Mouse (Mus musculus) heart, adult 18-20 months (tissue): ENCODE measurements around the gene Dlk2. TPM values are rescaled to one million over a fixed set of nuclear protein-coding genes. Genes with fewer than 3 reads are reported as not detected.

Source experiments
- DNase-seq, 2 experiments: peaks; one replicate each; pipeline ENCODE4 v3.0.0; 2021 to 2022; ENCODE audit warnings: mixed read lengths in 1 of 2
- total RNA-seq, 2 experiments: library from RNA; stranded (reverse); gene quantifications; 2 replicates each; pipeline ENCODE4 v1.2.3; 2021

Dlk2 gene
- total RNA-seq, 2 experiments from 2014 or later, result 0.20 to 0.21 TPM

DNA sequence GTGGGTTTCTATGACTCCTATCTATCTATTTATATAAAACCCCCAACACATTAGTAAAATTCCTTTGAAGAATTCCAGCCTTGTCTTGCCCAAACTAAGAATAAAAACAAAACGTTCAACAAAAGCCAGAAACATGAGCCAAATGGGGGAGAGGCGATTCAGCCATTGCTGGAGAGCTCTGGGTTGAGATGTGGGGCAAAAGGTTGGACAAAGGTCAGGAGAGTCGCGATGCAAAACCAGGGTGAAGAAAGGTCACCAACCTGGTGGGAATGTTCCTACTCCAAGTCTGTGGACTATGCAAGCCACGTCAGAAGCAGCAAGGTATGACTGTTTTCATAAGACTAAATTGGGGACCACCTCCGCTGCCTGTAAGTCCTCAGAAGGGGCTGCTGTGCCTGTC lies 23.3 kb downstream of the Dlk2 start:
- no peak for DNase-seq

DNA sequence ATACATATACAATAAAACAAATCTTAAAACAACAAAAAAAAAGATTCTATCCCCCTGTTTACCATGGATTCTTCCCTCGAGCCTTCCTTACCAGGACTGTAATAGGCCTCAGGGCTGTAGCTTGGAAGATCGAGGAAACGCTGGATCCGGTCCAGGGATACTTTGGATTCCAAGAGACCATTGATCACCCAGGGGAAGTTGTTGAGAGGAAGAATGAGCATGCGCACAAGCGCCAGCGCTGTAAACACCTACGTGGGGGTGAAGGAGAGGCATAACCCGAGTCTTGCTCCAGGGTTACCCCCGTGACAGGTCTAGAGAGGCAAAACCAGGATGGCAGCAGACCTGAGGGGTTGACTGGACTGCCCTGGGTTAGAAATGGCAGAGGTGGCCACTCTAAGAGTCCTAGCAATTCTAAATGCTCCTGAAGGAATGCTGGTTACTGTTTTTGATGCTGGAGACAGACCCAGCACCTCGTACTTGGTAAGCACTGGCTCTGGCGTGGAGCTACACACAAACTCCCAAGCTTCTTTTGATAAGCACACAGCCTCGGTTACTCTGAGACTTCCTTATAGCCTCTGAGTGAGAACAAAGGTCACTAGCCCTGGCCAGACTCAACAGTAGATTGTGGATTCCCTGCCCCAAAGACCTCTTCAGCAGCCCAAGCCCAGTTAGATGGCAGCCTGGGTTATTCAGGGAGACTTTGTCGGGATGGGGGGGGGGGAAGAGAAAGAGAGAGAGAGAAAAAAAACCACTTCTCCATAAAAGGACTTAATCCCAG lies 25.0 kb downstream of the Dlk2 start:
- DNase-seq, result no peak

DNA sequence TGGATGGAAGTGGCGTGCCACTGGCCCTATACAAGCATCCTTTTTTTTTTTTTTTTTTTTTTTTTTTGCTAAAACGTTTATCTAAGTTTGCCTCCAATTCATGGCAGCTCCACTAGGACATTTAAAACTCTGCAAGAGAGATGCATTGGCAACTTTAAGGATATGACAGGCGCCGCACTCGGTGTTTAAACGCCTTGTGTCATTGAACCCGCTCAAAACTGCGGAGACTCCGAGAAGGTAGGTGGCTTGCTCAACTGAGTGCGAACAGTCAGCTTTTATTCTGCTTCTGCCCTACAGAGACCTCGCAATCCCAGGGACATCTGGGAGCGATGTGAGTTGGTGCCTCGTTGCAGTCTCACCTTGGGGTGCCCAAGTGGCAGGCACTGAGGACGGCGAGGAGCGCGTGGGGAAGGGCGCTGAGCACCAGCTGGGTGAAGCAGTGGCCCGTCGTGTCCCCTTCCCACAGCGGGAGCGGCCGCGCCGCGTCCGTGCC lies 30.2 kb downstream of the Dlk2 start:
- DNase-seq, result no peak

DNA sequence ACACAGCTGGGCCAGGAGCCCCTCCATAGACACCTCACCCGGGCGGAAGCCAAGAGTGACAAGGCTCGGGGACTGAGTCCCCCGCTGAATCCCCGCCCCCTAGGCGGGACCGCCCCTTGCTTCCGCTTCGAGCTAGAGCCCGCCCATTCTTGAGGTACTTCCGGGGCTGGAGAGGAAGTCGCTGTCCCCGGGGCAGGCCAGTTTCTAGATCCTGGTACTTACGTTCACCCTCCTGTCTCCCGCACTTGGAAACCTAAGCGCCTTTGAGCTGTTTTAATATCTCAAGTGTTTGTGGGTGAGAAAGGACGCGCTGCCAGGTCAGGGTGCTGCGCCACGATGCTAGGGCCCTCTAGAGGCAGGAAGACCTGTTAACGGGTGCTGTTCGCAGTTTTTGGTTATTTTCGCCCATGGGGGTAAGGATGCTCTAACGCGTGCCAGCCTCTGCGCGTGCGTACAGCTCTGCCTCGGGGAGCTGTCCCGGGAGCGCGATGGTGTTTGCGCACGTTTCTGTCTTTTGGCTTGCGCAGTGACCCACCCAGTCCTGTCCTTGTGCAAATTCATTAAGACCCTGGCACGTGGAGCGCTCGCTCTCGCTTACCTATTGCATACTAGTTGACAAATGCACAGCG lies 30.8 kb downstream of the Dlk2 start, which contains the start of gene Abcc10:
TSS of gene Abcc10 (minus strand) at position 447 of the 629 bp plus-strand sequence.
- peak; percentile 98 to 99 for DNase-seq

- no peak for DNase-seq
Observed at GRCm38 (mm10) chr17:46328723-46329122, 31.5 kb downstream of the Dlk2 start.

GRCm38 (mm10) chr17:46336475-46336874 lies 39.3 kb downstream of the Dlk2 start:
- DNase-seq, result no peak

GRCm38 (mm10) chr17:46341208-46341607 lies 44.0 kb downstream of the Dlk2 start:
- DNase-seq, result peak in 1 of 2 experiments; percentile 25

GRCm38 (mm10) chr17:46351026-46351700 lies 53.9 kb downstream of the Dlk2 start:
- DNase-seq, result no peak

Other genes with a start within 250 kb of the Dlk2 start
- gene Mrps18a, start 186.4 kb upstream of the Dlk2 start, total RNA-seq, result 100 to 1,000 TPM; 143 to 145 TPM
- under 1 TPM; 0.41 to 0.60 TPM for gene Rsph9, start 153.2 kb upstream of the Dlk2 start, total RNA-seq
- 10 to 100 TPM; 28.0 to 30.4 TPM for gene Mad2l1bp, start 143.9 kb upstream of the Dlk2 start, total RNA-seq
- gene Gtpbp2, start 136.4 kb upstream of the Dlk2 start, total RNA-seq, result 10 to 100 TPM; 49.5 to 51.2 TPM
- 1 to 10 TPM; 8.0 to 9.5 TPM for gene Polh, start 94.8 kb upstream of the Dlk2 start, total RNA-seq
- 10 to 100 TPM; 20.5 to 21.7 TPM for gene Xpo5, start 94.6 kb upstream of the Dlk2 start, total RNA-seq
- 10 to 100 TPM; 24.5 to 27.2 TPM for gene Polr1c, start 49.4 kb upstream of the Dlk2 start, total RNA-seq
- gene Yipf3, start 49.3 kb upstream of the Dlk2 start, total RNA-seq, result 10 to 100 TPM; 73.6 to 77.5 TPM
- gene Lrrc73, start 43.9 kb upstream of the Dlk2 start, total RNA-seq, result under 1 TPM; 0.18 to 0.37 TPM
- 10 to 100 TPM; 29.7 to 29.9 TPM for gene Tjap1, start 14.4 kb upstream of the Dlk2 start, total RNA-seq
- gene Abcc10, start 30.9 kb downstream of the Dlk2 start, total RNA-seq, result 1 to 10 TPM; 3.6 to 4.2 TPM
- gene Zfp318, start 86.3 kb downstream of the Dlk2 start, total RNA-seq, result 10 to 100 TPM; 17.1 to 21.7 TPM
- gene Crip3, start 131.5 kb downstream of the Dlk2 start, total RNA-seq, result 1 to 10 TPM in 1 of 2 experiments, under 1 TPM in 1; 0.82 to 1.2 TPM
- not detected for gene Slc22a7, start 141.0 kb downstream of the Dlk2 start, total RNA-seq
- gene Ttbk1, start 190.3 kb downstream of the Dlk2 start, total RNA-seq, result under 1 TPM; 0.20 to 0.28 TPM
- gene Dnph1, start 199.3 kb downstream of the Dlk2 start, total RNA-seq, result 1 to 10 TPM; 1.2 to 1.5 TPM
- 10 to 100 TPM; 23.9 to 25.7 TPM for gene Cul9, start 249.0 kb downstream of the Dlk2 start, total RNA-seq